Mouse (Mus musculus) heart, adult 2 months (tissue): ENCODE measurements around the gene Olfr303.

ENCODE experiments used
- CTCF ChIP-seq: fragments of 200-600 bp; IDR thresholded peaks from 2 replicates; pipeline ENCODE4 v1.8.1; 2022; ENCODE audit warnings: antibody characterized with exemption, mild to moderate bottlenecking, moderate library complexity
- POLR2A ChIP-seq: fragments of 200-500 bp; IDR thresholded peaks from 2 replicates; pipeline ENCODE4 v1.6.1; 2011; ENCODE audit warnings: mild to moderate bottlenecking, low read depth, low read length, control low read depth; ENCODE audit not compliant: insufficient read depth

- no peak for TF ChIP-seq CTCF
- TF ChIP-seq POLR2A, result no peak
Measured at GRCm38 (mm10) chr7:86397689-86398088, at the start of gene Olfr303.
